ENCODE assay signal across 23 mouse cellular contexts in the genomic region with DNA sequence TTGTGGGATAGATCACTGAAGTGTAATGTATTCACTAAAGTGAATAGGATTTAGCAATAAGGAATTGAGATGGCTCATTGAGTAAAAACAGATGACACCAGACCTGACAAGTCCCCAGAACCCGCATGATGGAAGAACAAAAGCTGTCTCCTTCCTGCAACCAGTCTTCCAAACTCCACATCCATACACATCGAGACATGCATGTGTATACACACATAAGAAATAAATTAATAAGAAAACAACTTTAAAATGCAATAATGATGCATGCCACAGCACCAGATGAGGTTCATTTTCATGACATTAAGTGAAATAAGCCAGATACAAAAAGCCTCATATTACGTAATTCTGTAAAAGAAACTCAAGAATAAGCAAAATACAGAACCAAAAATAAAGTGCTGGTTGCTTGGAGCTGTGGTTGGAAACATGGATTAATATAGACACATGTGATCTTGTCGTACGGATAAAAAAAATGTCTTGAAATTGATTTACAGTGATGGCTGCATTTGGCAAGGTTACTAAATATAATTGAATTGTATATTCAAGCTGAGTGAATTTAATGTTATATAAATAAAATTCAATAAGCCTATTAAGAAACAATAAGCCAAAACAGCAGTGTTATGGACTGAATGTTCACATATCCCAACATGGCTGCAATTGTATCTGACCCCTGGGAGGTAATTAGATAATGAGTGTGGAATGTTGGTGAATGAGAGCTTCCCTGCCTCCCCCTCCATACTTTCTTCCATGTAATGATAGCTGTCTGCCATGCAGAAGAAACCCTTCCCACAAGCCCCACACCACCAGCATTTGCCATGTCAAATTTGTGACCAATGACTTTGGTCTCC.
"Had no signal": no experiment of that assay in that cellular context is flagged by ENCODE, and none has a peak within 500 bp of the region (broad histone marks: within the 10 kb centered on the region; RNA-seq: fewer than 3 reads in every experiment).

No protein-coding gene starts in this region.

- H3K4me3 ChIP-seq: layer of hippocampus, adult 2 months; limb, embryonic 10.5 days; limb, embryonic 13.5 days; liver, embryonic 12.5 days; liver, embryonic 15.5 days; lung, embryonic 15.5 days; megakaryocyte, embryonic 14.5 days; midbrain, embryonic 10.5 days; midbrain, embryonic 13.5 days; myocyte; neural tube, embryonic 13.5 days; stomach, embryonic 15.5 days had no signal

- H3K36me3 ChIP-seq: limb, embryonic 10.5 days; limb, embryonic 13.5 days; liver, embryonic 12.5 days; liver, embryonic 15.5 days; lung, embryonic 15.5 days; midbrain, embryonic 10.5 days; midbrain, embryonic 13.5 days; neural tube, embryonic 13.5 days; stomach, embryonic 15.5 days had no signal

- DNase-seq: kidney, postnatal 25 days; layer of hippocampus, adult 9-11 months; liver; lung, adult 18-20 months; lung, postnatal 14 days; retina, postnatal 1 day; right cerebral cortex, postnatal 25 days; spleen, adult 18-20 months; thymus, postnatal 25 days had no signal

- H3K4me2 ChIP-seq: limb, embryonic 13.5 days; liver, embryonic 12.5 days; liver, embryonic 15.5 days; lung, embryonic 15.5 days; midbrain, embryonic 13.5 days; neural tube, embryonic 13.5 days; stomach, embryonic 15.5 days had no signal

- H3K4me1 ChIP-seq: limb, embryonic 10.5 days; limb, embryonic 13.5 days; liver, embryonic 12.5 days; liver, embryonic 15.5 days; lung, embryonic 15.5 days; megakaryocyte, embryonic 14.5 days; midbrain, embryonic 10.5 days; midbrain, embryonic 13.5 days; neural tube, embryonic 13.5 days; stomach, embryonic 15.5 days had no signal

- ATAC-seq: liver, embryonic 12.5 days; midbrain, embryonic 13.5 days; midbrain, embryonic 16.5 days had no signal

- H3K9me3 ChIP-seq: limb, embryonic 10.5 days; limb, embryonic 13.5 days; liver, embryonic 12.5 days; liver, embryonic 15.5 days; lung, embryonic 15.5 days; megakaryocyte, embryonic 14.5 days; midbrain, embryonic 10.5 days; midbrain, embryonic 13.5 days; neural tube, embryonic 13.5 days; stomach, embryonic 15.5 days had no signal

- H3K27ac ChIP-seq: kidney, postnatal 0 days; layer of hippocampus, adult 2 months; limb, embryonic 10.5 days; limb, embryonic 13.5 days; liver, embryonic 12.5 days; liver, embryonic 15.5 days; lung, embryonic 15.5 days; midbrain, embryonic 10.5 days; midbrain, embryonic 13.5 days; neural tube, embryonic 13.5 days; stomach, embryonic 15.5 days had no signal

- H3K9ac ChIP-seq: limb, embryonic 13.5 days; liver, embryonic 12.5 days; liver, embryonic 15.5 days; lung, embryonic 15.5 days; midbrain, embryonic 13.5 days; neural tube, embryonic 13.5 days; stomach, embryonic 15.5 days had no signal

- H3K27me3 ChIP-seq: limb, embryonic 13.5 days; liver, embryonic 12.5 days; liver, embryonic 15.5 days; lung, embryonic 15.5 days; megakaryocyte, embryonic 14.5 days; midbrain, embryonic 13.5 days; neural tube, embryonic 13.5 days; stomach, embryonic 15.5 days had no signal
